Mouse (Mus musculus) kidney, adult 2 months (tissue): ENCODE data around the gene Eif3i.

Experiments used
- CTCF ChIP-seq: fragments of 200-500 bp; conservative IDR thresholded peaks from 2 replicates; pipeline ENCODE4 v1.5.1; 2011; ENCODE audit warnings: low read depth, mild to moderate bottlenecking, control low read depth, low read length, moderate library complexity, mixed read lengths; ENCODE audit not compliant: insufficient read depth, insufficient read length
- POLR2A ChIP-seq: fragments of 200-500 bp; IDR thresholded peaks from one replicate; pipeline ENCODE4 v1.6.1; 2011; ENCODE audit warnings: low read depth, low read length, control low read depth

DNA sequence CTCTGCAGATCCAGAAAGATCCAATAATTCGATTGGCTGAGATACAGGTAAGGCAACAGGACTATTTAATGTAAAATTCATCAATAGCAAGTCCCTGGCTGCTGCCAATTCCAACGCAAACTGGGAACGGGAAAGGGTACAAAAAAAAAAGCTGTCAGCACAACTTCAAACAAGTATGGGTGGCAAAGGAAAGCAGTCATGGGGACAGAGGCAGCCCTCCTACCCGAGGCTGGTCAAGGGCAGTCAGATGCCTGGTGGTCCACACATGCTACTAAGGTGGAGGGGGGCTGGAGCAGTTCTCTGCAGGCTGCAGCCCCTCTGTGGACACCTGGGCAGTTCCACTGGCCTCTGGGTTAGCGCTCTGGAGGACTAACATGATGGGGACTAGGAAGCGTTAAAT is 25.6 kb upstream of the Eif3i start:
- TF ChIP-seq CTCF (no peak), POLR2A (no peak)
